Mouse (Mus musculus) small intestine, adult 2 months (tissue): ENCODE data around the gene Itga5. TPM values are rescaled to one million over a fixed set of nuclear protein-coding genes. Genes with fewer than 3 reads are reported as not detected.

ENCODE experiments used
- H3K27ac ChIP-seq: fragments of 200-500 bp; 2 replicates; pipeline ENCODE4 v1.5.1; 2012; ENCODE audit warnings: low read depth, low read length, control low read depth, inconsistent platforms; ENCODE audit not compliant: insufficient read depth
- H3K27me3 ChIP-seq: fragments of 200-500 bp; 2 replicates; pipeline ENCODE4 v1.6.1; 2012; ENCODE audit warnings: mild to moderate bottlenecking, moderate library complexity, low read length, inconsistent platforms; ENCODE audit not compliant: control insufficient read depth, insufficient read depth
- H3K36me3 ChIP-seq: fragments of 200-500 bp; 2 replicates; pipeline ENCODE4 v1.6.1; 2012; ENCODE audit warnings: mild to moderate bottlenecking, low read length, control low read depth, inconsistent platforms; ENCODE audit not compliant: control insufficient read depth, insufficient read depth
- H3K4me1 ChIP-seq: fragments of 200-500 bp; 2 replicates; pipeline ENCODE4 v1.6.1; 2012; ENCODE audit warnings: low read length, inconsistent platforms, mixed read lengths; ENCODE audit not compliant: control insufficient read depth, insufficient read depth, insufficient read length
- H3K4me3 ChIP-seq: fragments of 200-500 bp; 2 replicates; pipeline ENCODE4 v1.5.1; 2012; ENCODE audit warnings: low read depth, mild to moderate bottlenecking, control low read depth, inconsistent platforms, low read length, moderate library complexity
- CTCF ChIP-seq: fragments of 200-500 bp; IDR thresholded peaks from 2 replicates; pipeline ENCODE4 v1.5.1; 2012; ENCODE audit warnings: low read depth, mild to moderate bottlenecking, control low read depth, inconsistent platforms, low read length, moderate library complexity, mixed read lengths; ENCODE audit not compliant: insufficient replicate concordance, insufficient read length; ENCODE audit errors: extremely low read depth
- POLR2A ChIP-seq: fragments of 200-500 bp; IDR thresholded peaks from 2 replicates; pipeline ENCODE4 v1.6.1; 2012; ENCODE audit warnings: low read depth, mild to moderate bottlenecking, control low read depth, inconsistent platforms, low read length, moderate library complexity
- WGBS: fragments of 180-500 bp; shearing (Covaris S2); methylation state at CpG from one replicate; pipeline ENCODE4 v1.1.7; 2018; 5-methylcytosine and 5-hydroxymethylcytosine counted together
- polyA plus RNA-seq: library from polyadenylated mRNA; depleted of rRNA; stranded (reverse); fragments of >200 nt; gene quantifications from 2 replicates; pipeline ENCODE4 v1.2.3, GENCODE M21; 2012

Itga5 gene
- polyA plus RNA-seq, 1 experiment: 8.8 TPM

DNA sequence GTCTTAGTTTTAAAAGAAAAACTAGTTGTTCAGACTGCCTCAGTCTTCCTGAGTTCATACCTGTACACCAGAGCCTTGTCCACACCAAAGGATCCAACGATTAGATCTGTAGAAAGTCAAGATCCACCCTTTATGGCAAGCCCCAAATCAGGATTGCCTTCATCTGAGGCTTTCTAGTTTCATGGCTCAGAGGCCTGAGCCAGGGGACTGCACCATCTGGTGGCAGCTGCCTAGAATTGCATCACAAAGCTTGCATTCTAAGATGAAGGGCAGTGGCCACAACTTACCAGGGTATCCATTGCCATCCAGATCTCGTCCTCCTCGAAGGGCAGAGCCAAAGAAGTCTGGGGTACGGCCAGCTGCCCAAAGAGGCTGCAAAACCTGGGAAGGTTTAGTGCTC is 13.7 kb downstream of the Itga5 start:
- peaks cover 9% of the 10 kb centered on the region for H3K36me3 ChIP-seq

GRCm38 (mm10) chr15:103347275-103347684 is 19.3 kb downstream of the Itga5 start:
- H3K36me3 ChIP-seq: peaks cover 10% of the 10 kb centered on the region
- TF ChIP-seq POLR2A (no peak), CTCF (peak; percentile 44; the same call in 1 of the 2 replicates)

More for the DNA sequence above, 13.7 kb downstream of the Itga5 start:
- H3K27ac ChIP-seq: no peak overlapping the region
- no peaks in the 10 kb centered on the region for H3K27me3 ChIP-seq
- no peak overlapping the region for H3K4me3 ChIP-seq
- WGBS: 30% methylated on average over 4 of the region's 4 CpGs
- peak; percentile 80; the same call in 1 of the 2 replicates for TF ChIP-seq CTCF
- no peak for TF ChIP-seq POLR2A
- no peaks in the 10 kb centered on the region for H3K4me1 ChIP-seq

DNA sequence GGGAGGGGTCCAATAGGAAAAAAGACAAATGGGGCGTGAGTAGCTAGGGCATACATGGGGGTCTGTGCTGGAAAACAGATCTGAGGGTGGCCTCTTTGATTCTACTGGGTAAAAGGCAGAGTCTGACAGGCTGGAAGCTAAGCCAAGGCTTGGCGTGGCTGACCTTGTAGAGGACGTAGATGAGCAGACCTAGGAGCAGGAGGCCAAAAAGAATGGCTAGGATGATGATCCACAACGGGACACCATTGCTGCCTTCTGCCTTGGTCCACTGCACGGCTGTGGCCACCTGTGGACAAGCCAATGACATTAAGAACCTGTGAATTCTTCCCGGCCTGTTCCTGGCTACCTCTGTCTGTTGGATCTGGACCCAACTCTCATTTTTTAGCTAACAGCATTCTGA is 20.8 kb downstream of the Itga5 start:
- 88% methylated on average over 6 of the region's 6 CpGs for whole genome bisulfite sequencing
- H3K27me3 ChIP-seq: no peaks in the 10 kb centered on the region
- H3K4me3 ChIP-seq: no peak overlapping the region
- no peaks in the 10 kb centered on the region for H3K4me1 ChIP-seq
- H3K36me3 ChIP-seq: peaks cover 6% of the 10 kb centered on the region
- H3K27ac ChIP-seq: no peak overlapping the region
- TF ChIP-seq CTCF: no peak
- no peak for TF ChIP-seq POLR2A

More at GRCm38 (mm10) chr15:103347275-103347684, 19.3 kb downstream of the Itga5 start:
- no peaks in the 10 kb centered on the region for H3K27me3 ChIP-seq
- WGBS: 3% methylated on average over 2 of the region's 2 CpGs
- H3K4me1 ChIP-seq: no peaks in the 10 kb centered on the region
- H3K4me3 ChIP-seq: no peak overlapping the region
- no peak overlapping the region for H3K27ac ChIP-seq

GRCm38 (mm10) chr15:103343556-103343955 is 23.0 kb downstream of the Itga5 start:
- Histone ChIP-seq H3K36me3 (peaks cover 6% of the 10 kb centered on the region), H3K4me3 (no peak overlapping the region), H3K27ac (no peak overlapping the region), H3K4me1 (no peaks in the 10 kb centered on the region), H3K27me3 (peaks cover 8% of the 10 kb centered on the region)
- TF ChIP-seq CTCF: no peak
- no peak for TF ChIP-seq POLR2A

- WGBS: 78% methylated on average over 3 of the region's 3 CpGs
- no peak for TF ChIP-seq POLR2A
- TF ChIP-seq CTCF: no peak
- no peak overlapping the region for H3K4me3 ChIP-seq
- peaks cover 6% of the 10 kb centered on the region for H3K36me3 ChIP-seq
- no peaks in the 10 kb centered on the region for H3K4me1 ChIP-seq
- peaks cover 8% of the 10 kb centered on the region for H3K27me3 ChIP-seq
- H3K27ac ChIP-seq: no peak overlapping the region
These were observed 23.6 kb downstream of the Itga5 start for GRCm38 (mm10) chr15:103343008-103343407.

- 19% methylated on average over 4 of the region's 4 CpGs for WGBS
- Histone ChIP-seq H3K4me1 (no peaks in the 10 kb centered on the region), H3K27me3 (peaks cover 8% of the 10 kb centered on the region), H3K27ac (no peak overlapping the region), H3K4me3 (no peak overlapping the region), H3K36me3 (peaks cover 6% of the 10 kb centered on the region)
- no peak for TF ChIP-seq CTCF
- TF ChIP-seq POLR2A: no peak
These were observed 24.1 kb downstream of the Itga5 start for GRCm38 (mm10) chr15:103342415-103342814.

DNA sequence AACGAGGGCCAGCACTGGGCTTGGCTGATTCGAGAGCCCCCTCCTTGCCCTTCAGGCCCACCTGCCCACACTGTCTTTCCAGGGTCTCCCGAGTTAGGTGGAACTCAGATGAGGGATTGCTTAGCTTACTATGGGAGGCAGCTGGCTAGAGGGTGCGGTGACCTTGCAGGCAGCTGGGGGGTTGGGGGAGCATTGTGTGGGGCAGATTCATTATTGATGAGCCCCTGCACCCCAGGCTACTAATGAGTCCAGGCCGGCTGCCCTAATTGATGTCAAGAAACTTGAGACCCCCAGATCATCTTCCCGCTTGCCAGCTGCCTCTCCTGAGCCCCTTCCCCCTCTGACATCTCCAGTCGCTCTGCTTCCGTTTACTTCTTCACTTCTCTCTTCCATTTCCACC is 25.0 kb downstream of the Itga5 start:
- 75% methylated on average over 8 of the region's 8 CpGs for WGBS
- H3K36me3 ChIP-seq: peaks cover 6% of the 10 kb centered on the region
- TF ChIP-seq CTCF: no peak
- no peak for TF ChIP-seq POLR2A
- H3K27me3 ChIP-seq: peaks cover 8% of the 10 kb centered on the region
- 0 out of 2 replicates have a peak, but pooled peaks cover 3% of the 10 kb centered on the region for H3K4me1 ChIP-seq
- no peak overlapping the region for H3K4me3 ChIP-seq
- no peak overlapping the region for H3K27ac ChIP-seq
